Comparison of ENCODE assay signal across 8 mouse cellular contexts in the genomic region with DNA sequence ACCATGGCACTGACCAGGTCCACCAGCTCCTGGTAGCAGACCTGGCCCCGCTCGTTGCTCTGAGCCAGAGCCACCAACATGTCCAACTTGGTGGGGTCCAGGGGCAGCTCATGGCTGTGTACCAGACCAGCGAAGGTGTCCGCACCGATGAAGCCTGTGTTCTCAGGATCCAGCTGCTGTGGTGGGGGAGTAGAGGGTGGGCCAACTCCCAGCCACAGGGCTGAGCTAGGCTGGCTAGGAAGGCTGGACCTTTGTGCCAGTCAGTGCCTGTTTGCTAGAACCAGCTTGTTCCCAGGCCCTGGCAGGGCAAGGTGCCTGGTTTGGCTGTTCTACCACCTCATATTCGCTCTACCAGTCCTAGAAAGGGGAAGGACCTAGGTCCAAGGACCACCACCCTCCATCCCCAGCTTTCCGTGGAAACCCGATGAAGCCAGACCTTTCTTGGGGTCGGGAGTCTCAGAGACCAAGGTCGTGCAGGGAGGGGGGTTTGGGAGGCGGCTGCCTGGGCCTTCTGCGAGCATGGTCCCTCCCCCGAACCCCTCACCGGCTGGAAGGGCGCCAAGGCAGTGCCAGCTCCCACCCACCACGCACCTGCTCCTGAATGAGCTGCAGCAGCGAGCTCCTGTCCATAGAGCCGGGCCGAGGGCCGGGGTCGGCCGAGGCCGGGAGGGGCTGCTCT. TPM values are rescaled to one million over a fixed set of nuclear protein-coding genes. Genes with fewer than 3 reads are reported as not detected.
DNase-seq lines count a peak whose midpoint lies in the region; ATAC-seq lines count a peak whose summit lies in the region.

No protein-coding gene starts in this region.

- no peaks in the 10 kb centered on the region for H3K27me3 ChIP-seq in megakaryocyte, embryonic 14.5 days (replicated peaks)
- no peaks in the 10 kb centered on the region for H3K27me3 ChIP-seq in midbrain, embryonic 12.5 days

- H3K9ac ChIP-seq in midbrain, embryonic 12.5 days (replicated peaks) = peak overlapping the region; percentile 65

- H3K4me2 ChIP-seq in midbrain, embryonic 12.5 days (replicated peaks) = peak overlapping the region; percentile 65

- H3K4me3 ChIP-seq in megakaryocyte, embryonic 14.5 days (replicated peaks) = peak overlapping the region; percentile 38
- peak overlapping the region; percentile 39 for H3K4me3 ChIP-seq in midbrain, embryonic 12.5 days

- H3K4me1 ChIP-seq in megakaryocyte, embryonic 14.5 days = peaks cover 85% of the 10 kb centered on the region
- H3K4me1 ChIP-seq in midbrain, embryonic 12.5 days = peaks cover 60% of the 10 kb centered on the region

- no peak for ATAC-seq in megakaryocyte, adult 5-6 weeks (ENCODE audit: poor library complexity, severe bottlenecking)
- no peak for ATAC-seq in midbrain, embryonic 12.5 days (ENCODE audit: low FRiP score, low read depth)
- ATAC-seq in megakaryocyte-erythroid progenitor cell, adult 5-6 weeks (replicated peaks; ENCODE audit: low FRiP score, low TSS enrichment, poor library complexity, severe bottlenecking) = no peak

- WGBS in midbrain, embryonic 12.5 days = 24% methylated on average over 21 of the region's 23 CpGs

- peak; percentile 59 for DNase-seq in adrenal gland, adult 8-10 months
- DNase-seq in adrenal gland, adult 18-20 months (ENCODE audit: low spot score in 2 of 2) = no peak
- peak; percentile 61 for DNase-seq in kidney, adult 18-20 months
- no peak for DNase-seq in gastrocnemius, adult 8-10 months (ENCODE audit: low spot score in 2 of 2)

- no peaks in the 10 kb centered on the region for H3K9me3 ChIP-seq in megakaryocyte, embryonic 14.5 days
- H3K9me3 ChIP-seq in midbrain, embryonic 12.5 days = no peaks in the 10 kb centered on the region

- peaks cover 78% of the 10 kb centered on the region for H3K36me3 ChIP-seq in megakaryocyte, embryonic 14.5 days (replicated peaks; ENCODE audit: low read length)
- H3K36me3 ChIP-seq in midbrain, embryonic 12.5 days = peaks cover 39% of the 10 kb centered on the region

- peak overlapping the region; percentile 67 for H3K27ac ChIP-seq in midbrain, embryonic 12.5 days (replicated peaks)

RNA-seq across cellular contexts. Expression of a gene that starts 0.6 kb away (rescaled TPM):
- total RNA-seq in adrenal gland, adult 8-10 months (2022) = 10 to 100 TPM; 14.7 to 79.0 (median 33.0) TPM
- 10 to 100 TPM; 13.6 to 18.4 TPM for total RNA-seq in adrenal gland, adult 18-20 months (2021)
- polyA plus RNA-seq in megakaryocyte, embryonic 14.5 days (2012; ENCODE audit: insufficient read depth, low replicate concordance) = 2.9 and 3.8 TPM in 2 replicates
- total RNA-seq in megakaryocyte, adult 5-6 weeks (2015) = 0.98 and 1.4 TPM in 2 replicates
- total RNA-seq in megakaryocyte, adult 5-6 weeks (2017) = 0.55 and 0.69 TPM in 2 replicates
- polyA plus RNA-seq in midbrain, embryonic 12.5 days (2016; fragmentation: Nextera tagmentation; extraction: Ambion mirVana) = 5.8 and 6.0 TPM in 2 replicates
- 0.50 and 2.0 TPM in 2 replicates for total RNA-seq in megakaryocyte-erythroid progenitor cell, adult 5-6 weeks (2014; fragmentation: Nextera tagmentation)
- 0.30 and 0.47 TPM in 2 replicates for total RNA-seq in megakaryocyte-erythroid progenitor cell, adult 5-6 weeks (2017)
- 10 to 100 TPM in 3 of 4 experiments, 1 to 10 TPM in 1; 9.5 to 18.5 (median 16.7) TPM for total RNA-seq in gastrocnemius, adult 8-10 months (2022)

RNA-seq across cellular contexts. Expression of a gene that starts 3.3 kb away (rescaled TPM):
- 100 to 1,000 TPM; 184 to 246 (median 214) TPM for total RNA-seq in adrenal gland, adult 8-10 months (2022)
- total RNA-seq in adrenal gland, adult 18-20 months (2021) = 100 to 1,000 TPM; 142 to 175 TPM
- polyA plus RNA-seq in megakaryocyte, embryonic 14.5 days (2012; ENCODE audit: insufficient read depth, low replicate concordance) = 34.5 and 115 TPM in 2 replicates
- 48.4 and 54.7 TPM in 2 replicates for total RNA-seq in megakaryocyte, adult 5-6 weeks (2015)
- total RNA-seq in megakaryocyte, adult 5-6 weeks (2017) = 62.6 and 67.6 TPM in 2 replicates
- 277 and 283 TPM in 2 replicates for polyA plus RNA-seq in midbrain, embryonic 12.5 days (2016; fragmentation: Nextera tagmentation; extraction: Ambion mirVana)
- total RNA-seq in megakaryocyte-erythroid progenitor cell, adult 5-6 weeks (2014; fragmentation: Nextera tagmentation) = 89.4 and 112 TPM in 2 replicates
- 77.6 and 77.7 TPM in 2 replicates for total RNA-seq in megakaryocyte-erythroid progenitor cell, adult 5-6 weeks (2017)
- 100 to 1,000 TPM in 1 of 4 experiments, 10 to 100 TPM in 3; 87.3 to 101 (median 91.1) TPM for total RNA-seq in gastrocnemius, adult 8-10 months (2022)

RNA-seq across cellular contexts. Expression of a gene that starts 5.0 kb away (rescaled TPM):
- 10 to 100 TPM in 3 of 4 experiments, 1 to 10 TPM in 1; 7.3 to 36.4 (median 20.8) TPM for total RNA-seq in adrenal gland, adult 8-10 months (2022)
- 10 to 100 TPM in 1 of 2 experiments, 1 to 10 TPM in 1; 9.3 to 13.1 TPM for total RNA-seq in adrenal gland, adult 18-20 months (2021)
- 3.0 and 5.2 TPM in 2 replicates for polyA plus RNA-seq in megakaryocyte, embryonic 14.5 days (2012; ENCODE audit: insufficient read depth, low replicate concordance)
- 0.07 TPM in 1 of 2 replicates, not detected in the other for total RNA-seq in megakaryocyte, adult 5-6 weeks (2015)
- 0.33 TPM in 1 of 2 replicates, not detected in the other for total RNA-seq in megakaryocyte, adult 5-6 weeks (2017)
- 2.5 and 3.7 TPM in 2 replicates for polyA plus RNA-seq in midbrain, embryonic 12.5 days (2016; fragmentation: Nextera tagmentation; extraction: Ambion mirVana)
- total RNA-seq in megakaryocyte-erythroid progenitor cell, adult 5-6 weeks (2014; fragmentation: Nextera tagmentation) = 1.7 and 6.4 TPM in 2 replicates
- total RNA-seq in megakaryocyte-erythroid progenitor cell, adult 5-6 weeks (2017) = not detected in 2 replicates
- total RNA-seq in gastrocnemius, adult 8-10 months (2022) = 10 to 100 TPM in 2 of 4 experiments, 1 to 10 TPM in 2; 9.1 to 15.3 (median 12.3) TPM

RNA-seq across cellular contexts. Expression of a gene that starts 7.9 kb away (rescaled TPM):
- total RNA-seq in adrenal gland, adult 8-10 months (2022) = 100 to 1,000 TPM; 104 to 137 (median 119) TPM
- total RNA-seq in adrenal gland, adult 18-20 months (2021) = 100 to 1,000 TPM in 1 of 2 experiments, 10 to 100 TPM in 1; 89.7 to 107 TPM
- 2.4 and 7.8 TPM in 2 replicates for polyA plus RNA-seq in megakaryocyte, embryonic 14.5 days (2012; ENCODE audit: insufficient read depth, low replicate concordance)
- total RNA-seq in megakaryocyte, adult 5-6 weeks (2015) = 6.0 and 7.7 TPM in 2 replicates
- 10.6 and 14.4 TPM in 2 replicates for total RNA-seq in megakaryocyte, adult 5-6 weeks (2017)
- polyA plus RNA-seq in midbrain, embryonic 12.5 days (2016; fragmentation: Nextera tagmentation; extraction: Ambion mirVana) = 70.7 and 71.1 TPM in 2 replicates
- total RNA-seq in megakaryocyte-erythroid progenitor cell, adult 5-6 weeks (2014; fragmentation: Nextera tagmentation) = 20.1 and 31.7 TPM in 2 replicates
- 19.5 and 21.5 TPM in 2 replicates for total RNA-seq in megakaryocyte-erythroid progenitor cell, adult 5-6 weeks (2017)
- 10 to 100 TPM; 11.0 to 13.0 (median 11.4) TPM for total RNA-seq in gastrocnemius, adult 8-10 months (2022)

RNA-seq across cellular contexts. Expression of a gene that starts 8.1 kb away (rescaled TPM):
- total RNA-seq in adrenal gland, adult 8-10 months (2022) = 100 to 1,000 TPM in 3 of 4 experiments, 10 to 100 TPM in 1; 89.3 to 155 (median 139) TPM
- 100 to 1,000 TPM; 110 TPM for total RNA-seq in adrenal gland, adult 18-20 months (2021)
- polyA plus RNA-seq in megakaryocyte, embryonic 14.5 days (2012; ENCODE audit: insufficient read depth, low replicate concordance) = 59.4 and 75.2 TPM in 2 replicates
- total RNA-seq in megakaryocyte, adult 5-6 weeks (2015) = 14.0 and 15.6 TPM in 2 replicates
- total RNA-seq in megakaryocyte, adult 5-6 weeks (2017) = 13.9 and 30.4 TPM in 2 replicates
- 17.7 and 21.1 TPM in 2 replicates for polyA plus RNA-seq in midbrain, embryonic 12.5 days (2016; fragmentation: Nextera tagmentation; extraction: Ambion mirVana)
- total RNA-seq in megakaryocyte-erythroid progenitor cell, adult 5-6 weeks (2014; fragmentation: Nextera tagmentation) = 51.2 and 54.8 TPM in 2 replicates
- total RNA-seq in megakaryocyte-erythroid progenitor cell, adult 5-6 weeks (2017) = 21.3 and 27.4 TPM in 2 replicates
- 10 to 100 TPM; 63.3 to 72.7 (median 68.0) TPM for total RNA-seq in gastrocnemius, adult 8-10 months (2022)

Comparison
In these comparisons a context has a peak if more than half of its experiments do, and no peak if none do; other contexts are left out.
1. DNase-seq: peak in adrenal gland, adult 8-10 months (single experiment) and kidney, adult 18-20 months (single experiment); none in adrenal gland, adult 18-20 months (0 of 2) and gastrocnemius, adult 8-10 months (0 of 2).